Mouse (Mus musculus): Measurements from ENCODE around the gene Tmem63b. TPM values are rescaled to one million over a fixed set of nuclear protein-coding genes. Genes with fewer than 3 reads are reported as not detected.

The Tmem63b gene
- polyA plus RNA-seq, 1 experiment from 2014 or later, result 18.6 TPM

- no peak for DNase-seq (ENCODE audit: low spot score)
Measured at GRCm38 (mm10) chr17:45706796-45707195, 20.1 kb upstream of the Tmem63b start.

- DNase-seq (ENCODE audit: low spot score), result peak; percentile 48
Measured at GRCm38 (mm10) chr17:45703187-45703586, 16.5 kb upstream of the Tmem63b start.

GRCm38 (mm10) chr17:45702254-45702653, 15.5 kb upstream of the Tmem63b start:
- DNase-seq (ENCODE audit: low spot score), result no peak

GRCm38 (mm10) chr17:45701236-45701591, 14.5 kb upstream of the Tmem63b start:
- DNase-seq (ENCODE audit: low spot score), result no peak

GRCm38 (mm10) chr17:45700496-45701235, 14.0 kb upstream of the Tmem63b start:
- no peak for DNase-seq (ENCODE audit: low spot score)

- no peak for DNase-seq (ENCODE audit: low spot score)
Measured at GRCm38 (mm10) chr17:45699039-45699740, 12.5 kb upstream of the Tmem63b start.

- no peak for DNase-seq (ENCODE audit: low spot score)
Measured at GRCm38 (mm10) chr17:45698368-45698767, 11.7 kb upstream of the Tmem63b start.

- DNase-seq (ENCODE audit: low spot score), result no peak
Measured at GRCm38 (mm10) chr17:45696981-45697380, 10.3 kb upstream of the Tmem63b start.

GRCm38 (mm10) chr17:45695227-45696120, 8.8 kb upstream of the Tmem63b start:
- DNase-seq (ENCODE audit: low spot score), result no peak

- DNase-seq (ENCODE audit: low spot score), result no peak
Measured at GRCm38 (mm10) chr17:45693812-45694565, 7.3 kb upstream of the Tmem63b start.

- DNase-seq (ENCODE audit: low spot score), result no peak
Measured at GRCm38 (mm10) chr17:45692159-45692558, 5.5 kb upstream of the Tmem63b start.

GRCm38 (mm10) chr17:45690044-45690443, 3.3 kb upstream of the Tmem63b start:
- no peak for DNase-seq (ENCODE audit: low spot score)

GRCm38 (mm10) chr17:45689120-45689519, 2.4 kb upstream of the Tmem63b start:
- no peak for DNase-seq (ENCODE audit: low spot score)

- DNase-seq (ENCODE audit: low spot score), result peak; percentile 97
Measured at GRCm38 (mm10) chr17:45686093-45686619, 549 bp downstream of the Tmem63b start, which contains the start of gene Mrpl14. Mrpl14 (plus strand) TSS chr17:45686322.

- peak; percentile 40 for DNase-seq (ENCODE audit: low spot score)
Measured at GRCm38 (mm10) chr17:45685171-45686092, 1.3 kb downstream of the Tmem63b start.

- no peak for DNase-seq (ENCODE audit: low spot score)
Measured at GRCm38 (mm10) chr17:45684667-45685131, 2.0 kb downstream of the Tmem63b start.

- no peak for DNase-seq (ENCODE audit: low spot score)
Measured at GRCm38 (mm10) chr17:45682843-45683242, 3.9 kb downstream of the Tmem63b start.

GRCm38 (mm10) chr17:45681588-45681987, 5.1 kb downstream of the Tmem63b start:
- DNase-seq (ENCODE audit: low spot score), result no peak

GRCm38 (mm10) chr17:45680391-45680980, 6.2 kb downstream of the Tmem63b start:
- DNase-seq (ENCODE audit: low spot score), result no peak

All from thymus, postnatal 0 days (tissue).